Mouse (Mus musculus) bone marrow macrophage, adult 2 months (primary cell): ENCODE data around the gene Gpbar1.

ENCODE experiments used
- CTCF ChIP-seq: IDR thresholded peaks from 2 replicates; pipeline ENCODE4 v1.5.1; 2012; ENCODE audit warnings: low read depth, mild to moderate bottlenecking, low read length, moderate library complexity
- POLR2A ChIP-seq: IDR thresholded peaks from 2 replicates; pipeline ENCODE4 v1.6.1; 2012; ENCODE audit warnings: mild to moderate bottlenecking, low read depth, low read length, borderline replicate concordance

GRCm38 (mm10) chr1:74236590-74237317 lies 41.6 kb upstream of the Gpbar1 start:
- TF ChIP-seq CTCF (no peak), POLR2A (no peak)
